Mouse (Mus musculus) kidney, adult 2 months (tissue): ENCODE measurements at regions not wholly inside any gene's neighbourhood (a gene's known extent, or its start where the extent isn't known, plus 50 kb on each side); places are given as distances from the start of the nearest gene placed in this dataset.

Source experiments
- CTCF ChIP-seq: fragments of 200-500 bp; conservative IDR thresholded peaks from 2 replicates; pipeline ENCODE4 v1.5.1; 2011; ENCODE audit warnings: low read depth, mild to moderate bottlenecking, control low read depth, low read length, moderate library complexity, mixed read lengths; ENCODE audit not compliant: insufficient read depth, insufficient read length
- POLR2A ChIP-seq: fragments of 200-500 bp; IDR thresholded peaks from one replicate; pipeline ENCODE4 v1.6.1; 2011; ENCODE audit warnings: low read depth, low read length, control low read depth

GRCm38 (mm10) chr14:85861371-85861951 is 1279.6 kb downstream of the Diaph3 start:
- TF ChIP-seq CTCF (no peak), POLR2A (no peak)
